Mouse (Mus musculus) liver, postnatal 0 days (tissue): ENCODE measurements at regions not wholly inside any gene's neighbourhood (a gene's known extent, or its start where the extent isn't known, plus 50 kb on each side); places are given as distances from the start of the nearest gene placed in this dataset.

Experiments
- CTCF ChIP-seq: sonication (generic); IDR thresholded peaks from 2 replicates; pipeline ENCODE4 v1.5.1; 2016; ENCODE audit warnings: antibody characterized with exemption, low read depth
- EP300 ChIP-seq: IDR thresholded peaks from 2 replicates; pipeline ENCODE4 v1.6.1; 2016; ENCODE audit warnings: antibody characterized with exemption, low read depth, mild to moderate bottlenecking

- no peak for TF ChIP-seq CTCF
- TF ChIP-seq EP300 = no peak
Measured at GRCm38 (mm10) chr5:43392908-43393545, 122.3 kb upstream of the C1qtnf7 start.
